Mouse (Mus musculus): ENCODE measurements at regions not wholly inside any gene's neighbourhood (a gene's known extent, or its start where the extent isn't known, plus 50 kb on each side); places are given as distances from the start of the nearest gene placed in this dataset.
"Not testable (repeated sequence)": the region's sequence is repeated elsewhere in the genome, so short reads cannot be mapped to it uniquely, and the experiment has no call there.

- no peaks in the 10 kb centered on the region for H3K4me1 ChIP-seq (replicated peaks)
- no peak overlapping the region for H3K27ac ChIP-seq (replicated peaks)
- no peak overlapping the region for H3K4me3 ChIP-seq
- ATAC-seq (ENCODE audit: low read depth), result no peak
- no peaks in the 10 kb centered on the region for H3K27me3 ChIP-seq
- no peaks in the 10 kb centered on the region for H3K9me3 ChIP-seq
- no peak overlapping the region for H3K4me2 ChIP-seq
- H3K9ac ChIP-seq, result no peak overlapping the region
- H3K36me3 ChIP-seq, result no peaks in the 10 kb centered on the region
Measured at GRCm38 (mm10) chr6:37767690-37768089, 102.9 kb upstream of the Trim24 start.

- Histone ChIP-seq H3K36me3 (no peaks in the 10 kb centered on the region), H3K4me3 (no peak overlapping the region), H3K27me3 (no peaks in the 10 kb centered on the region), H3K27ac (replicated peaks) (no peak overlapping the region), H3K9me3 (no peaks in the 10 kb centered on the region), H3K4me1 (replicated peaks) (no peaks in the 10 kb centered on the region), H3K4me2 (no peak overlapping the region), H3K9ac (no peak overlapping the region)
- no peak for ATAC-seq (ENCODE audit: low read depth)
Measured at GRCm38 (mm10) chr6:37773294-37773693, 97.3 kb upstream of the Trim24 start.

- no peak overlapping the region for H3K4me2 ChIP-seq
- no peak for ATAC-seq (ENCODE audit: low read depth)
- H3K4me3 ChIP-seq, result no peak overlapping the region
- H3K27me3 ChIP-seq, result no peaks in the 10 kb centered on the region
- H3K4me1 ChIP-seq (replicated peaks), result no peaks in the 10 kb centered on the region
- no peaks in the 10 kb centered on the region for H3K36me3 ChIP-seq
- H3K27ac ChIP-seq (replicated peaks), result no peak overlapping the region
- no peak overlapping the region for H3K9ac ChIP-seq
- H3K9me3 ChIP-seq, result no peaks in the 10 kb centered on the region
Measured at GRCm38 (mm10) chr6:37775151-37775550, 95.5 kb upstream of the Trim24 start.

GRCm38 (mm10) chr6:37779893-37780292 lies 90.7 kb upstream of the Trim24 start:
- Histone ChIP-seq H3K27me3 (no peaks in the 10 kb centered on the region), H3K27ac (replicated peaks) (no peak overlapping the region), H3K9me3 (no peaks in the 10 kb centered on the region; the same call in 1 of the 2 replicates), H3K36me3 (no peaks in the 10 kb centered on the region), H3K4me3 (no peak overlapping the region), H3K9ac (no peak overlapping the region), H3K4me1 (replicated peaks) (no peaks in the 10 kb centered on the region), H3K4me2 (no peak overlapping the region)
- no peak for ATAC-seq (ENCODE audit: low read depth)

- Histone ChIP-seq H3K4me3 (no peak overlapping the region), H3K4me2 (no peak overlapping the region), H3K27me3 (no peaks in the 10 kb centered on the region), H3K4me1 (replicated peaks) (no peaks in the 10 kb centered on the region), H3K27ac (replicated peaks) (no peak overlapping the region), H3K9me3 (no peaks in the 10 kb centered on the region; the same call in 1 of the 2 replicates), H3K9ac (no peak overlapping the region), H3K36me3 (no peaks in the 10 kb centered on the region)
- ATAC-seq (ENCODE audit: low read depth), result no peak
Measured at GRCm38 (mm10) chr6:37781894-37782293, 88.7 kb upstream of the Trim24 start.

GRCm38 (mm10) chr6:37785280-37785679 lies 85.3 kb upstream of the Trim24 start:
- H3K4me2 ChIP-seq; ATAC-seq (ENCODE audit: low read depth): not testable (repeated sequence)

GRCm38 (mm10) chr6:37785741-37786140 lies 84.9 kb upstream of the Trim24 start:
- no peak for ATAC-seq (ENCODE audit: low read depth)

More at GRCm38 (mm10) chr6:37785280-37785679, 85.3 kb upstream of the Trim24 start:
- H3K27me3 ChIP-seq; H3K4me1 ChIP-seq (replicated peaks); H3K9me3 ChIP-seq; H3K36me3 ChIP-seq; H3K27ac ChIP-seq (replicated peaks); H3K9ac ChIP-seq; H3K4me3 ChIP-seq: not testable (repeated sequence)
- WGBS, result 90% methylated on average over 3 of the region's 3 CpGs

GRCm38 (mm10) chr6:37787858-37788257 lies 82.8 kb upstream of the Trim24 start:
- H3K4me3 ChIP-seq; H3K9me3 ChIP-seq; H3K27ac ChIP-seq (replicated peaks); ATAC-seq (ENCODE audit: low read depth); H3K9ac ChIP-seq; H3K4me2 ChIP-seq; H3K36me3 ChIP-seq; H3K27me3 ChIP-seq; H3K4me1 ChIP-seq (replicated peaks): not testable (repeated sequence)
- 82% methylated on average over 4 of the region's 8 CpGs for WGBS

More at GRCm38 (mm10) chr6:37785741-37786140, 84.9 kb upstream of the Trim24 start:
- no peak overlapping the region for H3K4me3 ChIP-seq
- no peak overlapping the region for H3K9ac ChIP-seq
- H3K4me2 ChIP-seq, result no peak overlapping the region
- no peak overlapping the region for H3K27ac ChIP-seq (replicated peaks)
- no peaks in the 10 kb centered on the region; the same call in 1 of the 2 replicates for H3K9me3 ChIP-seq
- H3K27me3 ChIP-seq, result no peaks in the 10 kb centered on the region
- 93% methylated on average over 7 of the region's 7 CpGs for WGBS
- H3K36me3 ChIP-seq, result no peaks in the 10 kb centered on the region
- no peaks in the 10 kb centered on the region for H3K4me1 ChIP-seq (replicated peaks)

GRCm38 (mm10) chr6:37790878-37791277 lies 79.7 kb upstream of the Trim24 start:
- WGBS, result 77% methylated on average over 1 of the region's 1 CpGs

GRCm38 (mm10) chr6:37794211-37794610 lies 76.4 kb upstream of the Trim24 start:
- Histone ChIP-seq H3K27me3 (no peaks in the 10 kb centered on the region), H3K4me1 (replicated peaks) (no peaks in the 10 kb centered on the region), H3K27ac (replicated peaks) (no peak overlapping the region), H3K9me3 (peaks cover 9% of the 10 kb centered on the region; the same call in 1 of the 2 replicates), H3K4me2 (no peak overlapping the region), H3K4me3 (no peak overlapping the region), H3K36me3 (no peaks in the 10 kb centered on the region), H3K9ac (no peak overlapping the region)
- no peak for ATAC-seq (ENCODE audit: low read depth)
- WGBS, result 76% methylated on average over 4 of the region's 4 CpGs

More at GRCm38 (mm10) chr6:37790878-37791277, 79.7 kb upstream of the Trim24 start:
- Histone ChIP-seq H3K27ac (replicated peaks) (no peak overlapping the region), H3K36me3 (no peaks in the 10 kb centered on the region), H3K27me3 (no peaks in the 10 kb centered on the region), H3K4me1 (replicated peaks) (no peaks in the 10 kb centered on the region), H3K4me3 (no peak overlapping the region), H3K9ac (no peak overlapping the region), H3K4me2 (no peak overlapping the region), H3K9me3 (peaks cover 4% of the 10 kb centered on the region; the same call in 1 of the 2 replicates)
- no peak for ATAC-seq (ENCODE audit: low read depth)

- no peaks in the 10 kb centered on the region for H3K27me3 ChIP-seq
- H3K9ac ChIP-seq, result no peak overlapping the region
- H3K9me3 ChIP-seq, result peaks cover 9% of the 10 kb centered on the region; the same call in 1 of the 2 replicates
- H3K4me3 ChIP-seq, result no peak overlapping the region
- no peaks in the 10 kb centered on the region for H3K36me3 ChIP-seq
- H3K4me1 ChIP-seq (replicated peaks), result no peaks in the 10 kb centered on the region
- no peak overlapping the region for H3K4me2 ChIP-seq
- H3K27ac ChIP-seq (replicated peaks), result no peak overlapping the region
- no peak for ATAC-seq (ENCODE audit: low read depth)
Measured at GRCm38 (mm10) chr6:37795001-37795400, 75.6 kb upstream of the Trim24 start.

GRCm38 (mm10) chr6:37803231-37803630 lies 67.4 kb upstream of the Trim24 start:
- no peak overlapping the region for H3K4me2 ChIP-seq
- H3K27ac ChIP-seq (replicated peaks), result no peak overlapping the region
- H3K27me3 ChIP-seq, result no peaks in the 10 kb centered on the region
- WGBS, result 92% methylated on average over 5 of the region's 5 CpGs
- H3K9me3 ChIP-seq, result peaks cover 8% of the 10 kb centered on the region; the same call in 1 of the 2 replicates
- no peak overlapping the region for H3K4me3 ChIP-seq
- no peak overlapping the region for H3K9ac ChIP-seq
- H3K4me1 ChIP-seq (replicated peaks), result no peaks in the 10 kb centered on the region
- ATAC-seq (ENCODE audit: low read depth), result no peak
- no peaks in the 10 kb centered on the region for H3K36me3 ChIP-seq

- 94% methylated on average over 24 of the region's 24 CpGs for WGBS
- not testable (repeated sequence) for H3K9me3 ChIP-seq; H3K4me1 ChIP-seq (replicated peaks); H3K36me3 ChIP-seq; H3K4me2 ChIP-seq; H3K27me3 ChIP-seq; H3K27ac ChIP-seq (replicated peaks); ATAC-seq (ENCODE audit: low read depth); H3K4me3 ChIP-seq; H3K9ac ChIP-seq
Measured at GRCm38 (mm10) chr6:37805896-37806295, 64.7 kb upstream of the Trim24 start.
